Mouse (Mus musculus): Measurements from ENCODE around the gene Btn2a2.

The Btn2a2 gene

DNA sequence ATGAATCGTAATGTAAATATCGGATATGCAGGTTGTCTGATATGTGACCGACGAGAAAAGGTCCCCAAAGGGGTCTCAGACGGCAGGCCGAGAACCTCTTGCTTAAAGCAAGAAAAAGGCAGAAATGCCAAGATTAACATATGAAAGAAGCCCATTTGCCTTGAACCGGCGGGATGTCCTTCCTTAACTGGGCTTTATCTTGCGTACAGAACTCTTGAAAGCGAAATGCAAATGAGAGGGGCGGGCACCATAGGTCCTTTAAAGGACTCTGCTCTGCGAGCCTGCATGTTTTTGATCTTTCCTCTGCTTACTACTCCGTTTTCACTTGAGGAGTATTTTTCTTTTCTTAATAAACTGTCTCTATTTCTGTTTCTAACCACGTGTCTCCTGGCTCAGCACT is 3.3 kb upstream of the Btn2a2 start:
- DNase-seq, result no peak

DNA sequence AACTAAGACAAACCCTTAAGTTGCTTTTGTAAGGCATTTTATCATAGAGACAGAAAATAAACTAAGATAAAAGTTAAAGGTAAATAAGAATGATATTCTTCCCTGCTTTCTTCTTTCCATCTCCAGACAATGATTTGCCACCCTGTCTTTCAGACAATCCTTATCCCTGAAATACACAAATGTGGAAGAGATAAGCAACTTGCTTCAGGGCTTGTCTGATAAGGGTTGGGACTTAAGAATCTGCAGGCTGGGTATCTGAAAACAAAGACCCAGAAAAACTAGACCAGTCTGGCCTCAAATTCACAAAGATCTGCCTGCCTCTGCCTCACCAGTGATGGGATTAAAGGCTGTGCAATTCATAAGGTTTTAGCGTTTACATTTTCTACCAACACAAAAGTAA is 2.6 kb upstream of the Btn2a2 start:
- no peak for DNase-seq

DNA sequence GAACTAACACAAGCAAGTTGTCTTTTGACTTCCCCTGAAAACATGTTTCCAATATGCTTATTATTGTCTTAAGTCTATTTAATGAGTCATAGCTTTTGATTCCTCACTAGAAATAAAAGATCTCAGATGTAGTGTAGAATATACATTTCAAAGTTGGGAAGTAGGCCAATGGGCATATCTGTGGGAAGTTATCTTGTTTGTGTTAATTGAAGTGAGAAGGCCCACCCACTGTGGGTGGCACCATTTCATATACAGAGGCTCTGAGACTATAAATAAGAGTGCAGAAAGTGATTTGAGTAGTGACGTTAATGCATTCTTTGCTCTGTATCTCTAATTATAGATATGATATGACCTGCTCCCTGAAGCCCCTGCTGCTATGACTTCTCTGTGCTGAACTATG is 2.2 kb upstream of the Btn2a2 start:
- no peak for DNase-seq

DNA sequence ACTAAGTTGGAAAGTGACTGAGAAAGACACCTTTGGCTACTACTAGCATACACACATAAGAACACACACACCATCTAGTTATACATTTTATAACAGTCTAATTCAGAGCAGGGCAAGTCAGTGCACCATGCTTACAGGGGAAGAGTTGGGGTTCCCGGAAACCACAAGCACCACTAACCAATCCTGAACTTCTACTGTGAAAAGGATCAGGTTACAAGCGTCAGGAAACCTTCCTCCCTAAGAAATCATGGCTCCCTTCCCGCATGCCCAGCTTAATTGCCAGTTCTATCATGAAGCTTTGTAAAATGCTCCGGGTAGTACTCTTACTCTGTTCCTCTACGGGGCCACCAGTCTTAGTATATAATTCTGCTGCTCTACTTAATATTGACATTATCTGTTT is 3.4 kb downstream of the Btn2a2 start:
- no peak for DNase-seq

DNA sequence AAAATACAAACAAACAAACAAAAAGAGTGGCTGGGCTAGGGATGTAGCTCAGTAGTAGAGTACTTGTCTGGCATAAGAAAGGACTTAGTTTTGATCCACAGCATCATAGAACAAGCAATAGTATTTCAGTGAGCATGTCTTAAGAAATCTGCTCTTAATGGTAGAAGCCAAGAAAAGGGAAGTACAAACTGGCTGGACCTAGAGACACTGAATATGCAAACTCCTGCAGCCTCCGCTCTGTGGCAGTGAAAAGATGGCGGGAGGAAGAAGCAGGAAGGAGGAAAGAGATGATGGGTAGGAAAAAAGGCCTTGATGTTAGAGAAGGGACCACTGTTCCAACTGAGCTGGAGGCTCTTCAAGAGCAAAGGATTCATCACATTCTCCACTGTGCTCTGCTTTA is 5.5 kb downstream of the Btn2a2 start:
- DNase-seq, result no peak

DNA sequence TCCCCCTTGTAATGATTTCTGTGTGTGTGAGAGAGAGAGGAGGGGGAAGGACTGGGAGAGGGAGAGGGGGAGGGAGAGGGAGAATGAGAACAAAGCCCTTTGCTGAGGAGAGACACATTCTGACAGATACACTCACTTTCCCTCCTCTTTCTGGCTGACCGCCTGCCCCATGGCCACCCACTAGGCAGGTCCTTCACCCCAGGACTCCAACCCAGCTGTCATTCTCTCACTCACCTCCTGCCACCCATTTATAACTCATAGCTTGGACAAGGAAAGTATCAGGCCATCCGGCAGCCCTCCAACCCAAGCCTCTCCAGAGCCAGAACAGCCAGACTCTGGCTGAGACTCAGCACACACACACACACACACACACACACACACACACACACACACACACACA is 13.0 kb downstream of the Btn2a2 start:
- DNase-seq, result no peak

DNA sequence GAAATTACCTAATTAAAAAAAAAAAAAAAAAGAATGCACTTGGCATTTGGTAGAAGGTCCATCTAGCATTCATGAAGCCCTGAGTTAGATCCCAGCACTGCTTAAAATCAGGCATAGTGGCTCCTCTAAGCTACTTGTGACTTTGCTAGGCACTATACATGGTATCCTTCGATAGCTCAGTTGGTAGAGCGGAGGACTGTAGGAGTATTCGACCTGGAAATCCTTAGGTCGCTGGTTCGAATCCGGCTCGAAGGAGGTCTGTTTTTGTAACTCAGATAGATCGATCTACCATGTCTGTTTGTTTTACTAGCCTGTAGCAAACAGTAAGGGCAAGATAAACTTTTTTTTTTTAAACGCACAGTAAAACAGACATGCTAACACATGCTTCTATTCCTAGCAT is 21.7 kb downstream of the Btn2a2 start:
- peak; percentile 69 for DNase-seq

DNA sequence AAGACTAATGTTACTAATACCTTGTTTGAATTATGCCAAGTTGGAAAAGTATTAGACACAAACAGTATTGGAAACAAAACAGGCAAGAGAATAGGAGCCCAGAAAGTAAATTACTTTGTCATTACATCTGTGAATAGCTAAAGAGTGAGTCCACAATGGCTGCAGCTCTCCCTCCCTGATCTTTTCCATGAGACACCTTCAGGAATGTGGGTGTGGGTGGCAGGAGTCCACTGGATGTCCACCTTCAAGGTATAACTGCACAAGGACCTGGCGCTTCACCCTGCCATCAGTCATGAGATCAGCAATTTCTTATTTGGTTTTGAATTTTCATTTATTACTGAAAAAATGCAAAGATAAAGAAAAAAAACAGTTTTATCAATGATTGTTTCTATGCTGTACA is 22.4 kb downstream of the Btn2a2 start:
- DNase-seq, result no peak

DNA sequence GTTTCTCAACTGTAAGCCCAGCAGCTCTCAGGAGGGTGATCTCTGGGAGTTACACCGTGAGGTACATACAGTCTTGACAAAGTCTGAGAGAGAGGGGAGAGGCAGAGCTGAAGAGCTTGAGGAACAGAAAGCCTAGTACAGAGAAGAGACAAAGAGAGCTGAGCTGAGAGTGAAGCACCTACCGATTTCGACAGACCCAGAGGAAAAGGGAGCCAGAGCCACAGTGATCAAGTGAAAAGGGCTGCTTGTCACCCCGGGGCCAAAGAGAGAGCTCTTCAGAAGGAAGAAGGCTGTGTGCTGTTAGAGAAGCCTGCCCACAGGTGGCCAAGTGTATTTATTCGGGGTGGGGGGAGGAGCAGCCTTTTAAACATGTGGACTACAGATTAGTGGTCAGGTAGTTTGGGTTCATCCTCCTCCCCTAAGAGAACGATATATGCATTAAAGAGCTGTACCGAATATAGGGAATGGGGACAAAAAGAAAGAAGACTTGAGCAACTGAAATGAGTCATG is 23.0 kb downstream of the Btn2a2 start, which contains the start of gene Btn1a1:
Gene Btn1a1 (minus strand): TSS at position 302 of the 510 bp plus-strand sequence.
- no peak for DNase-seq

DNA sequence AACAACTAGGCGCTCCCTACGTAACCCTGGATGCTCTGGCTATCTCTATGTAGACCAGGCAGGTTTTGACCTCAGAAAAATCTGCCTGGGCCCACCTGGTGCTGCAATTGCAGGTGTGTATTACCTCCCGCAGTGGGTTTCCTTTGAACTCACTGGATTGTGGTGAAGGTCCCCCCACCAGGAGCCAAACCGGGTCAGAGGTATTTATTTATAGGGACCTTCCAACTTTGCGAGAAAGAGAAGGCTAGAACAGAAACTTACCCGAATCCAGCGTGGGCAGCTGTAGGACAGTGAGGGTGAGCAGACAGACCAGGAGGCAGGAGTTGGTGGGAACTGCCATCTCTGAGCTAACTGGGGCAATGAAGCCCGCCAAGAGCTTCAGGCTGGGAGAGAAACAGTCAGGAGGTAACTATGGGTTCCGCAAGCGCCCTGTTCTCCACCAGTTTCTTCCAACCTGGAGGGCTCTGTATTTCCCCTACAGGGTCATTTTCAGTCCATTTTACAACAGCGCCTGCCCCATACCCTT is 23.8 kb downstream of the Btn2a2 start:
- DNase-seq, result no peak

DNA sequence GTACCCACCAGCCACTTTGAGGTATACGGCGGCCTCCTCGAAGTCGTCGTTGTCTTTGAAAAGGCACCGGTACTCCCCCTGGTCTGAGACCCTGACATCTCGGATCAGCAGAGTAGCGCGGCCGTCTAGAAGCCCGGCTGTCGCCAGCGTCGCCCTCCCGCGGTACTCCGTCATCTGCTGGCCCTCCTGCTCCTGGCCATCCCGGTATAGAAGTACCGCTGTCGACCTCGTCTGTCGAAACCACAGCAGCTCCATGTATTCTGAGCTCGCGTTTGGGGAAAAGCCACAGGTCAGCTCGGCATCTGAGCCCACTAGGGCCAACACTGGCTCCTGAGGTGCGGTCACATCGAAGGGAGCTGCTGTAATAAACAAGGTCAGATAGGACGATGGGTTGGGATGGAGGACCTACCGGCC is 24.4 kb downstream of the Btn2a2 start:
- no peak for DNase-seq

DNA sequence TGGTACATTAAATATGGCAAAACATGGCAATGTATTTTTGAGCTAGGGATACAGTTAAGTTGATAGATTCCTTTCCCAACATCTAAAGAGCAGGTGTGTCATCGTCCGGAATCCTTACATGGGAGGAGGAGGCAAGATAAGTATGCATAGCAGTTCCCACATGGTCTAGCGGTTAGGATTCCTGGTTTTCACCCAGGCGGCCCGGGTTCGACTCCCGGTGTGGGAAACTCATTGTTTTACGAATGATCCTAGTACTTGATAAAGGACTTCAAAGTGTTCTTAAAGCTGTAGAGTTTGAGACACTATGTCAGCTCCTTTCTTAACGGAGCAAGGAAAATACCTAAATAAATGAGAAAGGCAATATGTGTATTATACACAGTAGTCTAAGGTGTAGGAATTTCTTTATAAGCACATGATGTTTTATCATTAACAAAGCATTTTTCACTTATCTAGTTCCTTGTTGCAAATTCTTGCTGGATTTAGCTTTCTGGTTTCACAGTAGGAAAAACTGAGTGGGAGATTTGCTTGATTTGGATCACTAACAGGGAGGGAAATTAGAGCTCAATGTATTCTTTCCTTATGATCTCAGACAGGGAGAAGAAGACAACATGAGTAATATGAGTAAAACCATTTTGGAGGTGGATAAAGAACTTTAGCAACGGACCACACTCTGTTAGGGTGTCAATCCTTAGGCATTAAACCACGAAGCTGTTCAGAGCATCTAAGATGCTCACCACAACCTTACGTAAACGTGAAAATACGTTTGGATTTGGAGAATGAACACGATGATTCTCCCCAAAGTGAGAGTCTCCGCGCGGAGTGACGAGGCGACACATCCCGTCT is 25.1 kb downstream of the Btn2a2 start:
- peak; percentile 60 for DNase-seq

DNA sequence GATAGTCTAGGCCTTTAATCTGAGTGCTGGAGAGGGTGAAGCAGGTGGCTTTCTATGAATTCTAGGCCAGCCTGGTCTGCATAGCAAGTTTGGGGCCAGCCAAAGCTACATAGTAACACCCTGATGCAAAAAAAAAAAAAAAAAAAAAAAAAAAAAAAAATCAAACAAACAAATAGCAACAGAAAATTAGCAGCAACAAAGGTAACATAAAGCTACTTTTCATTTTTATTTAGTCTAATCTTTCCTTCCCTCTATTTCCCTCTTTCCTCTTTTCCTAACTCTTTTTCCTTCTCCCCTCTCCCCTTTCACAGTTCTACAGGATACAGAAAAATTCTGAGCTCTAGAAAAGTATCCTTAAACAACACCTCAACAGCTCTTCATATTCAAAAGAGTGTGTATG is 26.0 kb downstream of the Btn2a2 start:
- no peak for DNase-seq

DNA sequence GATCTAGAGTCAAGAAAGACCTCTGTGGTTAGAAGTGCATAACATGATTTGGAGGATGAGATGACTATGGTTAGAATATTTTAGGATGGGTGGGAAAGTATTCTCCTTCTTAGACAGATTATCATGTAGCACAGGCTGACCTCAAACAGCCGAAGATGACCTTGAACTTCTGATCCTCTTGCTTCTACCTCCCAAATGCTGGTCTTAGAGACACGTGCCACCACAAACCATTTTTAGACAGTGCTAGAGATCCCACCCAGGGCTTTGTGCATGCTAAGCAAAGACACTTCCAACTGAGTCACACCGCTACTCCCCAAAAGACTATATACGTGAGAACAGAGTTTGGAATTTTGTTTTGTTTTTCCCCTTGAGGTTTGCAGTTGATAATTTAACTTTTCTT is 26.6 kb downstream of the Btn2a2 start:
- DNase-seq, result no peak

DNA sequence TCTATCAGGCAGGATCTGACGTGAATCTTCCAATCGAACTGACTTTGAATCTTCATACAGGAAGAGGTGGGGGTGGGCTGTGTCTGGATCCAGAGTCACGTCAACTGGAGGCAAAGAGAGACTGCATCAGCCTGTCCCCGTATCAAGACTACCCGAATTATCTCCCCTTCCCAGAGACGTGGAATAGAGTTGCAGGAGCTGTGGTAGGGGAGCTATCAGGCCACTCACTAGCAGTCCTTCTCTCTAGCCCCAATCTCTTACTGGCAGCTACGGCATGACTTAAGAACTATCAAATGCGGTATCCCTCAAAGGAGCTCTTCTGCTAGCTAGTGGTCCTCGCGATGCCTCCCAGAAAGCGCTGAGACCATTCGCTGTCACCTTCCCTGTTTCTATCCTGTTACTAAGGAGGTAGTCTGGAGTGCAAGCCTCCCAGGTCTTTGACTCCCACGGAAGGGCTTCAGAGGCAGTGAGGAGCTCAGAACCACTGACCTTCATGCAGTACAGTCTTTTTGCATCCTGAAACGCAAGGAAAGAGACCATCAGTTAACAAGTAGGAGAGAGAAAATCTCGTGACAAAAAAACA is 29.3 kb downstream of the Btn2a2 start:
- DNase-seq, result no peak

DNA sequence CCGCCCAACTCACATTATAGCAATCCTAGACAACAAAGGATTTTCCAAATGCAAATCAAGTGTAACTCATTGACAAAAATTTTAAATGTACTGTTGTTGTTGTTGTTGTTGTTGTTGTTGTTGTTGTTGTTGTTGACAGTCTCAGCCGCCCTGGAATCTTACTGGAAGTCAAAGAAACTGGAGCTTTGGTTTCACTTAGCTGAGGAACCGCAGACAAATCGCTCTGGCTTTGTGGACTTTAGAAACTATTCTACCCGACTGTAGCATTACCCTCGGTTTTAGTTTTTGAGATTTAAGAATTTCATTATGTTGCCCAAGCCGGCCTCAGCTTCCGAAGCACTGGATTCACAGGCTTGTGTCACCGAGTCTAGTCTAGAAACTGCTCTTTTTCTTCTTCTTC is 34.7 kb downstream of the Btn2a2 start:
- DNase-seq, result no peak

DNA sequence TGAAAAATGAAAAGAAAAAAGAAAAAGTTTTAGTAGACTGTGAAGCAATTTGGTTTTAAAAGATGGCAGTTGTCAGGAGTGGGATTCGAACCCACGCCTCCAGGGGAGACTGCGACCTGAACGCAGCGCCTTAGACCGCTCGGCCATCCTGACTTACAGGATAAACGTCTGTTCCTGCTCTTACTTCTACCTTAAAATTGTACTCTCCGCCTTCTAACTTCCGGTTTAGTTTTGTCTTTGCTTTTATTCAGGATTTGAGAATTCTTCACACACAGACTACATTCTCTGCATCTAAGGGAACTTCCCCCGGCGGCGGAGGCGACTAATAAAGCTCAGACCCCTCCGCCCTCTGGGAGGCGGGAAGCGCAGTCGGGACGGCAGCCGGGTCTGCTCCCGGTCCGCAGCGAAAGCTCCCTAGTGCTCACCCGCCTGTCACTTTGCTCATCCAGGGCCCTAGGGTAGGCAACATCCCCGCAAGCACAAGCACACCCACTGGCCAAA is 35.2 kb downstream of the Btn2a2 start:
- peak; percentile 92 for DNase-seq

DNA sequence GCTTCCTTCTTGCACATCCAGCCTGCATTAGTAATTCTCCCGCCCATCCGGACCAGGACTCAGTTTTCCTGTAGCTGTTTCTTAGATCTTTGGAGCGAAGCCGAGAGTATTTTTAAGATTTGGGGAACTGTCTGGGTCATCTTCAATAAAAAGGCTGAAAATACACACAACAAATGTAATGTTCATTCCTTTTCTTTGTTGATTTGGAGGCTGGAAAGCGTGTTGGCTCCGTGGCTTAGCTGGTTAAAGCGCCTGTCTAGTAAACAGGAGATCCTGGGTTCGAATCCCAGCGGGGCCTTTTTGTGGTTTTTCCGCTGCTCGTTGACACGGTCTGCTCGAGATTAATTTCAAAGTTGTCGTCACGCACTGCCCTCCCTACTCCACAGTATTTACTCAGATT is 38.3 kb downstream of the Btn2a2 start:
- DNase-seq, result peak; percentile 90

DNA sequence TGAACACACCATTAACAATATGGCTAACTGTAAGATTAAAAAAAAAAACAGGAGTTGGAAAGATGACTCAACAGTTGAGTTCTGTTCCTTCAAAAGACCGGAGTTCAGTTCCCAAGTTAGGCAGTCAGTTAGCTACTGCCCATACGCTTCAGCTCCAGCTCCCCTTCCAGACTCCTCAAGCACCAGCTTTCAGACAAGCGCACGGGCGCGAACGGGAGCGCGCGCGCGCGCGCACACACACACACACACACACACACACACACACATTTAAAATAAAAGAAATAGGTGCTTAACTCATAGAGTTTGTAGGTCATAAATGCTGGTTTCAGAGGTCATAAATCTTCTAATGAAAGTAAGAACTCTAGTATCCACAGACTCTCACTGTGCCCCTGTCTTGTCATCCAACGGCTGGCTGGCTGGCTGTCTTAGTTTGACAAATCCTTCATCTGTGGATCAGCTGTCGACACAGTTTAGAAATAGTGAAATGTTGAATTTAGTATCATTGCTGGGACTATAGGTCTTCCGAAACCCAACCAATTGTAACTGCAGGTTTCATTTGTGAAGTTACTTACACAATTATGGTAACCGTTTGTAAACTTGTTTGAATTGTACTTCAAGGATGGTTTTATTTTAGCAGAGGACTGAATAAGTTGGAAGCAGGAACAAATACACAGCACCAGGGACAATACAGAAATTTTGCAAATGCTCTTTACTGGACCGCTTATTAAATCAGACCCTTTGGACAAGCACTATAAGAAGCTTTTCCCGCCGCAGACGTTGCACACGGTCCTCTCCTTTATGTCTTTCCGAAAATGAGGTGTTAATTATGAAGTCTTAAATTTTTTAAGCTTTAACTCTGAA is 39.2 kb downstream of the Btn2a2 start:
- DNase-seq, result no peak

DNA sequence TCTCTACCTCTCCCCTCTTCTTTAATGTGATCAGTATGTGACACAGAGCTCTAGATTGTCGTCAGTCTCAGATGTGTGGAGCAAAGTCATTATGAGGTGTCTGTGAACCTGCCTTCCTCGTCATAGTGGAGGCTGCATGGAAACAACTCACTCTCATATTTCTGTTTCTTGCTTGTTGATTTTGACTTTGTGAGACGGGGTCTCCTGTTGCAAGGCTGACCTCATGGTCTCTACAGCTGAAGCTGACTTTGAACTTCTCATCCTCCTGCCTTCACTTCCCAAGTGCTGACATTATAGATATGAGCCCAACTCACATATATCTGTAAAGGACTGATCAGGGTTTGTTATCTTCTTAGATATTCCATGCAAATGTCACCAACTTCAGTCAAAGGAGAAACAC is 39.9 kb downstream of the Btn2a2 start:
- DNase-seq, result no peak

DNA sequence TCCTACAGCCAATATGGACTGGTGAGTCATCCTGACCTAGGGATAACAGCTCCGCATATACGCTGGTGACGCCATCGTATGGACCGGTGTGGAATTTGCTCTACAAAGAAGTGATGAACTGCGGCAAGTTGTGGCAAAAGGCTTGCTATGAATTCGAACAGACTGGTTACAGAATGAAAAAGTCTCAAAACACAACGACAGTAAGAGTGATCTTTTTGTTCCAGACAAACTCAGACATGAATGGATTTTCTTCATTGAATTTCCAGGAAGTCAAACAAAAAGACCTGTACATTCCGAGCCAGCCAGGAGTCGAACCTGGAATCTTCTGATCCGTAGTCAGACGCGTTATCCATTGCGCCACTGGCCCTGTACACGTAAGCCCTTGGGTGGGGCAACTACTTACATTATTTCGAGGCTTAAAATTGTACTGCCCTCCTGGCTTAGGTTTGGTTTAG is 42.1 kb downstream of the Btn2a2 start:
- peak; percentile 92 for DNase-seq

DNA sequence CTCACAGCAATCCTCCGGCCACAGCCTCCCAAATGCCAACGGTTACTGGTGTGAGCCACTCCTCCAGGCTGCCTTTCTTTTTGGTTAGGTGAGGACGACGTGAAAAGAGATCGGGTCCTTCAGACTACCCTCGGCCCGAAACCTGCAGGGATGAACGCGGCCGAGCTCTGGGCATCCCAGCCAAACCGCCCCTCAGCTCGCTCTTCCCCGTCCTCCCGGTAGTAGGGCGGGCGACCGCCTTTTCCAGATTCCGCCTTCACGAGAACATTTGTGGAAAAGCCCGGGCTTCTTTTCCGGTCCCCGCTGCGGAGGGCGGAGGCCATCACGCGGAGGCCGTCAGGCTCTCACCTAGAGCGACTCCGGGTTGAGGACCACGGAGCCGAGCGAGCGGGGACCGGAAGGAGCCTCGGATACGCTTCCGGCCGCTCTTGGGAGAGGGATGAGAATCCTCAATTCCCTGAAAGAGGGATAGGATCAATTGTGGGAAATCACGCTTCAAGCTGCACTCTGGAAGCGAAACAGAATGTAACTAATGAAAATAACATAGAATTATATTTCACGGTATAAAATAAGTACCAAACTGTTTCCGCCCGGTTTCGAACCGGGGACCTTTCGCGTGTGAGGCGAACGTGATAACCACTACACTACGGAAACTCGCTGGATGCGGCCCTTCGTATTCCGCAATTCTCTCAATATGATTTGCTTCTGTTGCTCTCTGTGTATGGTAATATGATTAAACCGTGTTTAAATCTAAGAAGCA is 42.9 kb downstream of the Btn2a2 start:
- DNase-seq, result peak; percentile 95

Data from kidney, adult 9 months (tissue).